Mouse (Mus musculus) ES-Bruce4 (cell line): ENCODE results near the gene Nrarp. TPM values are rescaled to one million over a fixed set of nuclear protein-coding genes. Genes with fewer than 3 reads are reported as not detected.

Experiments
- H3K27ac ChIP-seq: 2 replicates; pipeline ENCODE4 v1.5.1; 2012; ENCODE audit warnings: low read length, inconsistent platforms; ENCODE audit not compliant: insufficient read depth
- H3K27me3 ChIP-seq: 2 replicates; pipeline ENCODE4 v1.6.1; 2012; ENCODE audit warnings: mild to moderate bottlenecking, low read length, inconsistent platforms; ENCODE audit not compliant: control insufficient read depth, poor library complexity, insufficient read depth, severe bottlenecking
- H3K36me3 ChIP-seq: 2 replicates; pipeline ENCODE4 v1.6.1; 2012; ENCODE audit warnings: inconsistent platforms, mild to moderate bottlenecking, low read length, moderate library complexity; ENCODE audit not compliant: control insufficient read depth, poor library complexity, insufficient read depth, severe bottlenecking
- H3K4me1 ChIP-seq: one replicate; pipeline ENCODE4 v1.8.1; 2011; ENCODE audit warnings: low read length; ENCODE audit not compliant: control insufficient read depth, insufficient read depth
- H3K4me3 ChIP-seq: 2 replicates; pipeline ENCODE4 v1.5.1; 2011; ENCODE audit warnings: low read depth, mild to moderate bottlenecking, low read length
- H3K9ac ChIP-seq: 2 replicates; pipeline ENCODE4 v1.6.1; 2012; ENCODE audit warnings: low read depth, mild to moderate bottlenecking, inconsistent platforms; ENCODE audit not compliant: poor library complexity, severe bottlenecking
- H3K9me3 ChIP-seq: replicated peaks from 2 replicates; pipeline ENCODE4 v1.6.1; 2012; ENCODE audit warnings: mild to moderate bottlenecking, low read length, inconsistent platforms; ENCODE audit not compliant: control insufficient read depth, poor library complexity, insufficient read depth, severe bottlenecking
- CTCF ChIP-seq: IDR thresholded peaks from one replicate; pipeline ENCODE4 v1.8.1; 2011; ENCODE audit warnings: low read depth, low read length
- EP300 ChIP-seq: IDR thresholded peaks from 2 replicates; pipeline ENCODE4 v1.6.1; 2011; ENCODE audit warnings: low read depth, low read length; ENCODE audit not compliant: insufficient read depth
- POLR2A ChIP-seq: IDR thresholded peaks from one replicate; pipeline ENCODE4 v1.8.1; 2011; ENCODE audit warnings: low read length; ENCODE audit not compliant: insufficient read depth
- polyA plus RNA-seq: library from polyadenylated mRNA; stranded (reverse); fragments of >200 nt; gene quantifications from 2 replicates; pipeline ENCODE4 v1.2.4, GENCODE M21; 2011; ENCODE audit warnings: low read depth; ENCODE audit not compliant: missing spikeins, insufficient read depth, insufficient read length

Gene Nrarp
- polyA plus RNA-seq, 1 experiment = 9.8 TPM

- H3K9ac ChIP-seq = 0 out of 2 replicates have a peak overlapping the region, but pooled peaks have one; percentile 8
- H3K27ac ChIP-seq = no peak overlapping the region
- no peaks in the 10 kb centered on the region for H3K4me1 ChIP-seq
- no peaks in the 10 kb centered on the region for H3K9me3 ChIP-seq
- TF ChIP-seq EP300 = no peak
- no peak for TF ChIP-seq CTCF
- no peak for TF ChIP-seq POLR2A
- 0 out of 2 replicates have a peak, but pooled peaks cover under 1% of the 10 kb centered on the region for H3K36me3 ChIP-seq
- H3K27me3 ChIP-seq = no peaks in the 10 kb centered on the region
- peak overlapping the region; percentile 55 for H3K4me3 ChIP-seq
These were observed 14.1 kb downstream of the Nrarp start for GRCm38 (mm10) chr2:25194486-25195171.

- Histone ChIP-seq H3K36me3 (peaks cover 9% of the 10 kb centered on the region; the same call in 1 of the 2 replicates), H3K4me1 (no peaks in the 10 kb centered on the region), H3K4me3 (peak overlapping the region; percentile 55), H3K27ac (0 out of 2 replicates have a peak overlapping the region, but pooled peaks have one; percentile 0), H3K9ac (peak overlapping the region; percentile 8), H3K9me3 (no peaks in the 10 kb centered on the region), H3K27me3 (no peaks in the 10 kb centered on the region)
- TF ChIP-seq CTCF = no peak
- TF ChIP-seq EP300 = no peak
- no peak for TF ChIP-seq POLR2A
These were observed 14.9 kb downstream of the Nrarp start for GRCm38 (mm10) chr2:25195211-25196156.

- no peaks in the 10 kb centered on the region for H3K4me1 ChIP-seq
- H3K36me3 ChIP-seq = peaks cover 15% of the 10 kb centered on the region
- no peaks in the 10 kb centered on the region for H3K27me3 ChIP-seq
- no peaks in the 10 kb centered on the region for H3K9me3 ChIP-seq
- H3K27ac ChIP-seq = peak within 1 kb of the TSS; percentile 68
- H3K9ac ChIP-seq = peak within 1 kb of the TSS; percentile 8
- TF ChIP-seq EP300 = no peak
- TF ChIP-seq POLR2A = no peak
- TF ChIP-seq CTCF = no peak
- H3K4me3 ChIP-seq = peak within 1 kb of the TSS; percentile 55
These were observed 15.8 kb downstream of the Nrarp start, which contains the start of gene Tor4a for GRCm38 (mm10) chr2:25196172-25196954. Gene Tor4a, minus strand, starts transcription at chr2:25196886.

- no peaks in the 10 kb centered on the region for H3K9me3 ChIP-seq
- H3K36me3 ChIP-seq = peaks cover 16% of the 10 kb centered on the region
- H3K4me3 ChIP-seq = no peak overlapping the region
- no peaks in the 10 kb centered on the region for H3K4me1 ChIP-seq
- TF ChIP-seq EP300 = no peak
- no peak for TF ChIP-seq CTCF
- no peak for TF ChIP-seq POLR2A
- 0 out of 2 replicates have a peak overlapping the region, but pooled peaks have one; percentile 8 for H3K9ac ChIP-seq
- 0 out of 2 replicates have a peak overlapping the region, but pooled peaks have one; percentile 52 for H3K27ac ChIP-seq
- H3K27me3 ChIP-seq = no peaks in the 10 kb centered on the region
These were observed 16.6 kb downstream of the Nrarp start for GRCm38 (mm10) chr2:25197191-25197590.

- no peaks in the 10 kb centered on the region for H3K4me1 ChIP-seq
- H3K27ac ChIP-seq = no peak overlapping the region
- H3K36me3 ChIP-seq = peaks cover 22% of the 10 kb centered on the region
- TF ChIP-seq EP300 = no peak
- TF ChIP-seq CTCF = no peak
- no peak for TF ChIP-seq POLR2A
- no peaks in the 10 kb centered on the region for H3K9me3 ChIP-seq
- H3K9ac ChIP-seq = no peak overlapping the region
- no peak overlapping the region for H3K4me3 ChIP-seq
- no peaks in the 10 kb centered on the region for H3K27me3 ChIP-seq
These were observed 17.4 kb downstream of the Nrarp start for GRCm38 (mm10) chr2:25197946-25198345.
